Mouse (Mus musculus) lung, adult 2 months (tissue): ENCODE measurements around the gene Styx.

Experiments
- CTCF ChIP-seq: fragments of 200-500 bp; IDR thresholded peaks from 2 replicates; pipeline ENCODE4 v1.5.1; 2011; ENCODE audit warnings: mild to moderate bottlenecking, low read length, control low read depth; ENCODE audit not compliant: insufficient read depth
- POLR2A ChIP-seq: fragments of 200-500 bp; IDR thresholded peaks from 2 replicates; pipeline ENCODE4 v1.6.1; 2011; ENCODE audit warnings: low read depth, mild to moderate bottlenecking, control low read depth, low read length, borderline replicate concordance; ENCODE audit errors: extremely low read depth

DNA sequence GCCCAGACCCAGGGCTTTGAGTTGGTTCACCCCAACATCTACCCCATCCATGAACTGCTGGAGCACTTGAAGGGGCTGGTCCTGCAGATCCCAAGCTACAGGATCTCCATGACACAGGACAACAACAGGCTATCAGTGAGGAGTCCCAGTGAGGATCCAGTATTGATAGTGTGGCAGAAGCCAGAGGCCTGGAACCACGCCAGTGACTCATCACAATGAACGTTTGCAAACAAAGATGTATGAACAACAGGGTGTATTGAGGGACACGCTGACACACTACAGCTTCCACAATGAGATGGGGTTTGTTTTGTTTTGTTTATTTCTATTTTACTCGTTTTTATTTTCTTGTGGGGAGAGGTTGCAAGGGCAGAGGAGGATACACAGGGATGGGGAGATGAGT lies 71.5 kb downstream of the Styx start:
- TF ChIP-seq CTCF, result no peak
- TF ChIP-seq POLR2A, result no peak
